Mouse (Mus musculus) forelimb bud, embryonic 11.5 days (tissue): ENCODE measurements around the gene Anks1.

Experiments
- DNase-seq: peaks from one replicate; pipeline ENCODE4 v3.0.0-alpha.2; 2012; ENCODE audit warnings: low read depth, low spot score

The Anks1 gene

GRCm38 (mm10) chr17:28050210-28050609, 141.1 kb downstream of the Anks1 start:
- no peak for DNase-seq

- DNase-seq, result no peak
Observed at GRCm38 (mm10) chr17:28052293-28052863, 143.3 kb downstream of the Anks1 start.

GRCm38 (mm10) chr17:28058346-28058745, 149.2 kb downstream of the Anks1 start:
- DNase-seq, result no peak

GRCm38 (mm10) chr17:28060681-28061080, 151.6 kb downstream of the Anks1 start:
- DNase-seq, result no peak

- DNase-seq, result peak; percentile 33
Observed at GRCm38 (mm10) chr17:28061472-28061871, 152.4 kb downstream of the Anks1 start.

- no peak for DNase-seq
Observed at GRCm38 (mm10) chr17:28062710-28063109, 153.6 kb downstream of the Anks1 start.

GRCm38 (mm10) chr17:28063163-28063562, 154.1 kb downstream of the Anks1 start:
- DNase-seq, result no peak

GRCm38 (mm10) chr17:28067303-28067702, 158.2 kb downstream of the Anks1 start:
- DNase-seq, result no peak

- no peak for DNase-seq
Observed at GRCm38 (mm10) chr17:28069446-28069845, 160.3 kb downstream of the Anks1 start.

- no peak for DNase-seq
Observed at GRCm38 (mm10) chr17:28070256-28070655, 161.2 kb downstream of the Anks1 start.

GRCm38 (mm10) chr17:28072730-28073129, 163.6 kb downstream of the Anks1 start:
- DNase-seq, result no peak

GRCm38 (mm10) chr17:28074486-28074885, 165.4 kb downstream of the Anks1 start:
- DNase-seq, result no peak

- no peak for DNase-seq
Observed at GRCm38 (mm10) chr17:28078028-28078427, 168.9 kb downstream of the Anks1 start.

GRCm38 (mm10) chr17:28079618-28080017, 170.5 kb downstream of the Anks1 start:
- peak; percentile 92 for DNase-seq

GRCm38 (mm10) chr17:28080045-28080816, 171.1 kb downstream of the Anks1 start, which contains the start of gene Tcp11:
Gene Tcp11 (minus strand): TSS chr17:28080639.
- peak; percentile 90 for DNase-seq

- DNase-seq, result no peak
Observed at GRCm38 (mm10) chr17:28080817-28081165, 171.7 kb downstream of the Anks1 start.

GRCm38 (mm10) chr17:28081385-28081784, 172.3 kb downstream of the Anks1 start:
- DNase-seq, result no peak

- no peak for DNase-seq
Observed at GRCm38 (mm10) chr17:28081856-28082255, 172.8 kb downstream of the Anks1 start.

- no peak for DNase-seq
Observed at GRCm38 (mm10) chr17:28082863-28083262, 173.8 kb downstream of the Anks1 start.

GRCm38 (mm10) chr17:28084395-28084905, 175.3 kb downstream of the Anks1 start:
- no peak for DNase-seq

- DNase-seq, result peak; percentile 92
Observed at GRCm38 (mm10) chr17:28084964-28085363, 175.9 kb downstream of the Anks1 start.

GRCm38 (mm10) chr17:28087430-28087829, 178.3 kb downstream of the Anks1 start:
- DNase-seq, result no peak

- no peak for DNase-seq
Observed at GRCm38 (mm10) chr17:28088718-28089117, 179.6 kb downstream of the Anks1 start.
